Mouse (Mus musculus): Measurements from ENCODE around the gene Ppp1r9a.

- no peak for TF ChIP-seq PAX5 (IDR thresholded peaks at IDR 0.05; ENCODE audit: low read length)
- TF ChIP-seq USF1 (IDR thresholded peaks at IDR 0.05; ENCODE audit: low read depth, low read length): no peak
- TF ChIP-seq CTCF (conservative IDR thresholded peaks at IDR 0.05 in 1 of 2, IDR thresholded peaks at IDR 0.05 in 1 of 2; ENCODE audit: low read depth in 2 of 2, low read length in 2 of 2): no peak
- TF ChIP-seq GABPA (IDR thresholded peaks at IDR 0.05; ENCODE audit: insufficient replicate concordance, low read depth, low read length): no peak
- TF ChIP-seq POLR2A (IDR thresholded peaks at IDR 0.05; ENCODE audit: low read depth, low read length): no peak
Measured at GRCm38 (mm10) chr6:5032986-5033633, 130.4 kb downstream of the Ppp1r9a start.

All from CH12.LX (cell line).